Comparison of ENCODE assay signal across 29 mouse cellular contexts in genomic region chr2:76219540-76219939, GRCm38 (mm10).
A peak's percentile ranks its signal among the peaks of the same experiment; 100 is the strongest.
DNase-seq lines count a peak whose midpoint lies in the region; ATAC-seq lines count a peak whose summit lies in the region.
"Had no signal": no experiment of that assay in that cellular context is flagged by ENCODE, and none has a peak within 500 bp of the region (broad histone marks: within the 10 kb centered on the region; RNA-seq: fewer than 3 reads in every experiment).

No protein-coding gene starts in this region.

- H3K27me3 ChIP-seq in intestine, embryonic 15.5 days (replicated peaks): no peaks in the 10 kb centered on the region
- H3K27me3 ChIP-seq: embryonic facial prominence, embryonic 15.5 days; forebrain, embryonic 13.5 days; heart, embryonic 13.5 days; midbrain, embryonic 12.5 days had no signal

- no peak overlapping the region for H3K27ac ChIP-seq in intestine, embryonic 15.5 days
- H3K27ac ChIP-seq: embryonic facial prominence, embryonic 10.5 days; embryonic facial prominence, embryonic 15.5 days; heart, embryonic 13.5 days; hindbrain, postnatal 0 days; liver, embryonic 14.5 days; midbrain, embryonic 12.5 days had no signal

- H3K9me3 ChIP-seq in intestine, embryonic 15.5 days: no peaks in the 10 kb centered on the region
- H3K9me3 ChIP-seq: embryonic facial prominence, embryonic 10.5 days; embryonic facial prominence, embryonic 15.5 days; forebrain, embryonic 13.5 days; heart, embryonic 13.5 days; midbrain, embryonic 12.5 days had no signal

- peak; percentile 61 for DNase-seq in CD4-positive, CD25-positive, alpha-beta regulatory T cell, adult 2 months (ENCODE audit: low read depth, low spot score)
- DNase-seq in T-cell, adult 2 months (ENCODE audit: low spot score): peak; percentile 25
- peak; percentile 49 for DNase-seq in thymus, postnatal 14 days
- DNase-seq in testis, postnatal 14 days (ENCODE audit: low spot score): no peak
- DNase-seq in heart, adult 11 months: no peak
- no peak for DNase-seq in gastrocnemius, postnatal 4 days (ENCODE audit: low spot score in 2 of 2)
- DNase-seq: adrenal gland, adult 2 months; adrenal gland, postnatal 36 days; B cell, adult 2 months; cerebellum, adult 18-20 months; cerebellum, postnatal 14 days; gastrocnemius, postnatal 10 days; heart, adult 18-20 months; heart, postnatal 10 days; kidney, adult 11 months; kidney, postnatal 14 days; liver; lung, adult 2 months; lung, postnatal 10 days; spleen, adult 18-20 months had no signal

- H3K4me1 ChIP-seq in intestine, embryonic 15.5 days (replicated peaks): no peaks in the 10 kb centered on the region
- H3K4me1 ChIP-seq: embryonic facial prominence, embryonic 15.5 days; heart, embryonic 13.5 days had no signal

- H3K4me3 ChIP-seq in intestine, embryonic 15.5 days (replicated peaks): no peak overlapping the region
- H3K4me3 ChIP-seq: embryonic facial prominence, embryonic 10.5 days; embryonic facial prominence, embryonic 15.5 days; forebrain, embryonic 13.5 days; heart, embryonic 13.5 days; midbrain, embryonic 12.5 days had no signal

- WGBS in intestine, embryonic 15.5 days: 80% methylated on average over 6 of the region's 6 CpGs

- peak; percentile 60 for ATAC-seq in inflammation-experienced regulatory T-cells, adult 6 months
- no peak for ATAC-seq in intestine, embryonic 15.5 days
- ATAC-seq: hindbrain, postnatal 0 days had no signal

- no peaks in the 10 kb centered on the region for H3K36me3 ChIP-seq in intestine, embryonic 15.5 days
- H3K36me3 ChIP-seq: embryonic facial prominence, embryonic 10.5 days; embryonic facial prominence, embryonic 15.5 days; heart, embryonic 13.5 days; midbrain, embryonic 12.5 days had no signal

- no peak overlapping the region for H3K4me2 ChIP-seq in intestine, embryonic 15.5 days (replicated peaks)
- H3K4me2 ChIP-seq: embryonic facial prominence, embryonic 15.5 days; forebrain, embryonic 13.5 days; heart, embryonic 13.5 days; midbrain, embryonic 12.5 days had no signal

- H3K9ac ChIP-seq in intestine, embryonic 15.5 days: no peak overlapping the region
- H3K9ac ChIP-seq: embryonic facial prominence, embryonic 15.5 days; forebrain, embryonic 13.5 days; heart, embryonic 13.5 days; liver, embryonic 14.5 days; midbrain, embryonic 12.5 days had no signal

Comparison
In these comparisons a context has a peak if more than half of its experiments do, and no peak if none do; other contexts are left out.
1. DNase-seq: peak in CD4-positive, CD25-positive, alpha-beta regulatory T cell, adult 2 months (single experiment), T-cell, adult 2 months (single experiment) and thymus, postnatal 14 days (single experiment); none in testis, postnatal 14 days (single experiment), heart, adult 11 months (single experiment) and gastrocnemius, postnatal 4 days (0 of 2).